Mouse (Mus musculus): Measurements from ENCODE around the gene Eif5a.

Gene Eif5a

GRCm38 (mm10) chr11:69904311-69904710 lies 17.4 kb downstream of the Eif5a start:
- DNase-seq (ENCODE audit: extremely low read depth, low read depth, low spot score), result no peak

- DNase-seq (ENCODE audit: extremely low read depth, low read depth, low spot score), result no peak
These were observed 18.8 kb downstream of the Eif5a start for GRCm38 (mm10) chr11:69902972-69903371.

GRCm38 (mm10) chr11:69901993-69902392 lies 19.8 kb downstream of the Eif5a start:
- DNase-seq (ENCODE audit: extremely low read depth, low read depth, low spot score), result no peak

- no peak for DNase-seq (ENCODE audit: extremely low read depth, low read depth, low spot score)
These were observed 20.3 kb downstream of the Eif5a start for GRCm38 (mm10) chr11:69901406-69901846.

- no peak for DNase-seq (ENCODE audit: extremely low read depth, low read depth, low spot score)
These were observed 21.0 kb downstream of the Eif5a start, which contains the start of the genes 2810408A11Rik and Neurl4 for GRCm38 (mm10) chr11:69900471-69901405. Gene 2810408A11Rik, minus strand, starts transcription at chr11:69900987. Gene Neurl4, plus strand, starts transcription at chr11:69901072.

- no peak for DNase-seq (ENCODE audit: extremely low read depth, low read depth, low spot score)
These were observed 21.9 kb downstream of the Eif5a start for GRCm38 (mm10) chr11:69899870-69900269.

GRCm38 (mm10) chr11:69895291-69895690 lies 26.5 kb downstream of the Eif5a start, which contains the start of gene Acap1:
Gene Acap1, minus strand, starts transcription at chr11:69895539.
- DNase-seq (ENCODE audit: extremely low read depth, low read depth, low spot score), result no peak

- no peak for DNase-seq (ENCODE audit: extremely low read depth, low read depth, low spot score)
These were observed 27.1 kb downstream of the Eif5a start for GRCm38 (mm10) chr11:69894671-69895070.

GRCm38 (mm10) chr11:69891482-69891881 lies 30.3 kb downstream of the Eif5a start:
- no peak for DNase-seq (ENCODE audit: extremely low read depth, low read depth, low spot score)

GRCm38 (mm10) chr11:69886907-69887635 lies 34.7 kb downstream of the Eif5a start:
- DNase-seq (ENCODE audit: extremely low read depth, low read depth, low spot score), result no peak

GRCm38 (mm10) chr11:69884663-69885062 lies 37.1 kb downstream of the Eif5a start:
- no peak for DNase-seq (ENCODE audit: extremely low read depth, low read depth, low spot score)

- no peak for DNase-seq (ENCODE audit: extremely low read depth, low read depth, low spot score)
These were observed 37.5 kb downstream of the Eif5a start for GRCm38 (mm10) chr11:69884240-69884639.

- DNase-seq (ENCODE audit: extremely low read depth, low read depth, low spot score), result no peak
These were observed 38.1 kb downstream of the Eif5a start for GRCm38 (mm10) chr11:69883527-69884151.

GRCm38 (mm10) chr11:69883066-69883465 lies 38.7 kb downstream of the Eif5a start:
- no peak for DNase-seq (ENCODE audit: extremely low read depth, low read depth, low spot score)

GRCm38 (mm10) chr11:69881787-69882670 lies 39.7 kb downstream of the Eif5a start:
- peak; percentile 55 for DNase-seq (ENCODE audit: extremely low read depth, low read depth, low spot score)

GRCm38 (mm10) chr11:69880853-69881603 lies 40.7 kb downstream of the Eif5a start, which contains the start of gene Kctd11:
Gene Kctd11, minus strand, starts transcription at chr11:69881406.
- DNase-seq (ENCODE audit: extremely low read depth, low read depth, low spot score), result peak; percentile 51

GRCm38 (mm10) chr11:69880506-69880852 lies 41.3 kb downstream of the Eif5a start:
- DNase-seq (ENCODE audit: extremely low read depth, low read depth, low spot score), result no peak

- DNase-seq (ENCODE audit: extremely low read depth, low read depth, low spot score), result no peak
These were observed 42.0 kb downstream of the Eif5a start for GRCm38 (mm10) chr11:69879711-69880110.

- no peak for DNase-seq (ENCODE audit: extremely low read depth, low read depth, low spot score)
These were observed 42.8 kb downstream of the Eif5a start for GRCm38 (mm10) chr11:69878952-69879351.
